Mouse (Mus musculus) layer of hippocampus, postnatal 10 days (tissue): Measurements from ENCODE around the gene Dhdh. TPM values are rescaled to one million over a fixed set of nuclear protein-coding genes. Genes with fewer than 3 reads are reported as not detected.
A peak's percentile ranks its signal among the peaks of the same experiment; 100 is the strongest.

Experiments used
- DNase-seq, 2 experiments: peaks; one replicate each; pipeline ENCODE4 v3.0.0; 2021; ENCODE audit warnings: low spot score in 2 of 2
- microRNA-seq, 2 experiments: library from miRNA; unstranded; fragments of <30 nt; microRNA quantifications; one replicate each; pipeline ENCODE4 v1.2.0; 2021
- total RNA-seq, 2 experiments: library from RNA; stranded (reverse); gene quantifications; 2 replicates each; pipeline ENCODE4 v1.2.3; 2021

Gene Dhdh
- total RNA-seq, 2 experiments from 2014 or later, result 2.0 to 2.6 TPM

- DNase-seq, result no peak
Observed at GRCm38 (mm10) chr7:45454971-45455370, 33.6 kb downstream of the Dhdh start.

GRCm38 (mm10) chr7:45451344-45451982, 37.1 kb downstream of the Dhdh start:
- peak; percentile 91 for DNase-seq

- DNase-seq, result no peak
Observed at GRCm38 (mm10) chr7:45449974-45450373, 38.6 kb downstream of the Dhdh start.

GRCm38 (mm10) chr7:45447325-45447990, 41.1 kb downstream of the Dhdh start:
- no peak for DNase-seq

- no peak for DNase-seq
Observed at GRCm38 (mm10) chr7:45446589-45446988, 42.0 kb downstream of the Dhdh start.

- no peak for DNase-seq
Observed at GRCm38 (mm10) chr7:45443526-45444420, 44.8 kb downstream of the Dhdh start.

GRCm38 (mm10) chr7:45437521-45438276, 50.9 kb downstream of the Dhdh start, which contains the start of gene Ruvbl2:
Gene Ruvbl2 (minus strand): TSS chr7:45438096.
- DNase-seq, result no peak

GRCm38 (mm10) chr7:45437046-45437445, 51.6 kb downstream of the Dhdh start:
- DNase-seq, result no peak

- DNase-seq, result no peak
Observed at GRCm38 (mm10) chr7:45436444-45436843, 52.2 kb downstream of the Dhdh start.

- no peak for DNase-seq
Observed at GRCm38 (mm10) chr7:45435038-45435437, 53.6 kb downstream of the Dhdh start.

- DNase-seq, result peak; percentile 100
Observed at GRCm38 (mm10) chr7:45434203-45435015, 54.2 kb downstream of the Dhdh start, which contains the start of gene Gys1. Gene Gys1 (plus strand): TSS chr7:45434844.

- no peak for DNase-seq
Observed at GRCm38 (mm10) chr7:45433835-45434202, 54.8 kb downstream of the Dhdh start.

- DNase-seq, result no peak
Observed at GRCm38 (mm10) chr7:45426556-45426955, 62.0 kb downstream of the Dhdh start.

GRCm38 (mm10) chr7:45421194-45421593, 67.4 kb downstream of the Dhdh start:
- no peak for DNase-seq

Small RNA genes within 50 kb of the gene (microRNA-seq; reads per million reads assigned to microRNA genes)
- 0 reads per million in 2 experiments for gene Gm22133

Other genes starting within 250 kb of the Dhdh start
- 1 to 10 TPM; 4.6 to 5.0 TPM for gene Cd37, start 249.7 kb downstream of the Dhdh start, total RNA-seq
- gene Slc6a16, start 247.7 kb downstream of the Dhdh start, total RNA-seq, result 1 to 10 TPM; 1.0 to 1.2 TPM
- gene Slc6a21, start 211.3 kb downstream of the Dhdh start, total RNA-seq, result not detected
- 10 to 100 TPM; 19.6 to 20.9 TPM for gene Trpm4, start 155.0 kb downstream of the Dhdh start, total RNA-seq
- gene Hrc, start 153.5 kb downstream of the Dhdh start, total RNA-seq, result under 1 TPM; 0.85 to 0.96 TPM
- gene Ppfia3, start 121.8 kb downstream of the Dhdh start, total RNA-seq, result 100 to 1,000 TPM; 124 to 128 TPM
- gene Lin7b, start 118.2 kb downstream of the Dhdh start, total RNA-seq, result 100 to 1,000 TPM; 137 to 163 TPM
- gene Snrnp70, start 93.1 kb downstream of the Dhdh start, total RNA-seq, result 100 to 1,000 TPM; 393 to 440 TPM
- not detected for gene Kcna7, start 83.2 kb downstream of the Dhdh start, total RNA-seq
- under 1 TPM; 0.18 to 0.22 TPM for gene Ntf5, start 75.1 kb downstream of the Dhdh start, total RNA-seq
- under 1 TPM in 1 of 2 experiments, not detected in 1; 0.75 TPM for gene Lhb, start 68.0 kb downstream of the Dhdh start, total RNA-seq
- gene Gys1, start 54.0 kb downstream of the Dhdh start, total RNA-seq, result 10 to 100 TPM; 18.9 to 20.9 TPM
- gene Ruvbl2, start 50.7 kb downstream of the Dhdh start, total RNA-seq, result 10 to 100 TPM; 44.5 to 44.9 TPM
- gene Ftl1, start 28.9 kb downstream of the Dhdh start, total RNA-seq, result 100 to 1,000 TPM; 429 to 433 TPM
- 100 to 1,000 TPM; 103 to 123 TPM for gene Bax, start 21.9 kb downstream of the Dhdh start, total RNA-seq
- under 1 TPM in 1 of 2 experiments, not detected in 1; 0.23 TPM for gene Tulp2, start 6.9 kb downstream of the Dhdh start, total RNA-seq
- 1 to 10 TPM; 1.2 to 1.4 TPM for gene Gm45808, start 2.0 kb downstream of the Dhdh start, total RNA-seq
- 100 to 1,000 TPM; 107 to 117 TPM for gene Nucb1, start 21.6 kb upstream of the Dhdh start, total RNA-seq
- 10 to 100 TPM; 23.6 to 29.3 TPM for gene Ppp1r15a, start 37.5 kb upstream of the Dhdh start, total RNA-seq
- gene Plekha4, start 37.5 kb upstream of the Dhdh start, total RNA-seq, result under 1 TPM; 0.80 to 0.94 TPM
- gene Hsd17b14, start 66.1 kb upstream of the Dhdh start, total RNA-seq, result not detected
- gene Bcat2, start 81.3 kb upstream of the Dhdh start, total RNA-seq, result 10 to 100 TPM; 20.8 to 22.9 TPM
- not detected for gene Fgf21, start 126.7 kb upstream of the Dhdh start, total RNA-seq
- gene Fut1, start 128.5 kb upstream of the Dhdh start, total RNA-seq, result under 1 TPM; 0.20 to 0.71 TPM
- not detected for gene Izumo1, start 133.0 kb upstream of the Dhdh start, total RNA-seq
- 10 to 100 TPM; 13.9 to 14.5 TPM for gene Rasip1, start 138.7 kb upstream of the Dhdh start, total RNA-seq
- 1 to 10 TPM; 1.7 TPM for gene Mamstr, start 151.2 kb upstream of the Dhdh start, total RNA-seq
- under 1 TPM in 1 of 2 experiments, not detected in 1; 0.22 TPM for gene Fut2, start 177.6 kb upstream of the Dhdh start, total RNA-seq
- gene Ntn5, start 195.2 kb upstream of the Dhdh start, total RNA-seq, result 1 to 10 TPM in 1 of 2 experiments, under 1 TPM in 1; 0.75 to 1.0 TPM
- gene Sec1, start 205.6 kb upstream of the Dhdh start, total RNA-seq, result under 1 TPM; 0.14 to 0.18 TPM
- gene Car11, start 211.0 kb upstream of the Dhdh start, total RNA-seq, result 100 to 1,000 TPM; 121 to 131 TPM
- 10 to 100 TPM; 37.1 to 43.4 TPM for gene Dbp, start 216.3 kb upstream of the Dhdh start, total RNA-seq
- 100 to 1,000 TPM; 497 to 584 TPM for gene Rpl18, start 226.7 kb upstream of the Dhdh start, total RNA-seq
- 10 to 100 TPM; 27.3 to 27.7 TPM for gene Sphk2, start 229.2 kb upstream of the Dhdh start, total RNA-seq
- under 1 TPM; 0.34 to 0.51 TPM for gene Fam83e, start 232.4 kb upstream of the Dhdh start, total RNA-seq
- not detected for gene Spaca4, start 237.0 kb upstream of the Dhdh start, total RNA-seq